ENCODE assay signal across 8 mouse cellular contexts in the genomic region with DNA sequence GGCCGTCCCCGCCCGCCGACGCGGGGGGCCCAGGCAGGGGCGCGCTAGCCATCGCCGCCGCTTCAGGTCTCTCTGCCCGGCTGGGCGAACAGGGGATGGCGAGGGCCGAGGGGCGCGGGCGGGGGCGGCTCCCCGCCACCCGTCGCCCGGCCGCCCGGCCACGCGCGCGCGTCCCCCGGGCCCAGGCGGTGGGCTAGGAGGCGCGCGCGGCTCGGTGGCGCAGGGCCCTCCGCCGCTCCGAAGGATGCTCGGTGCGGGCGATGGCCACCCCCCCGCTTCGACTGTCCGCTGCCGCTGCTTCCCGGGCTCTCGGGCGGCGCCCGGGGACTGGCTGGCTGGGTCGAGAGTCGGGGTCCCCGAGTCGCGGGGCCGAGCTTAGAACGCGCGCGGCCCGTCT. TPM values are rescaled to one million over a fixed set of nuclear protein-coding genes. Genes with fewer than 3 reads are reported as not detected.
DNase-seq lines count a peak whose midpoint lies in the region; ATAC-seq and TF ChIP-seq lines count a peak whose summit lies in the region.

A gene (minus strand): TSS at position 80 of the 397 bp plus-strand sequence.

- intact Hi-C loops in heart, postnatal 14 days (cut with DNase I): loop anchor here (5.0 kb wide), 4 partner anchors 61 to 571 kb away; no protein-coding TSS in a partner anchor

- 0 out of 2 replicates have a peak, but pooled peaks cover 21% of the 10 kb centered on the region for H3K27me3 ChIP-seq in embryonic facial prominence, embryonic 10.5 days (replicated peaks; ENCODE audit: low read depth, poor library complexity, severe bottlenecking)
- no peaks in the 10 kb centered on the region for H3K27me3 ChIP-seq in limb, embryonic 13.5 days
- H3K27me3 ChIP-seq in stomach, postnatal 0 days (ENCODE audit: control insufficient read depth, insufficient read depth, low read length): no peaks in the 10 kb centered on the region

- H3K4me2 ChIP-seq in limb, embryonic 13.5 days (replicated peaks): peak within 1 kb of the TSS; percentile 98
- H3K4me2 ChIP-seq in stomach, postnatal 0 days (replicated peaks; ENCODE audit: low read depth): peak within 1 kb of the TSS; percentile 94

- no peak for TF ChIP-seq EP300 in stomach, postnatal 0 days (optimal IDR thresholded peaks at IDR 0.05)

- H3K9ac ChIP-seq in limb, embryonic 13.5 days: peak within 1 kb of the TSS; percentile 92
- peak within 1 kb of the TSS; percentile 93 for H3K9ac ChIP-seq in stomach, postnatal 0 days (ENCODE audit: low read length)

- no peak for TF ChIP-seq CTCF in lung, adult 2 months (IDR thresholded peaks at IDR 0.05; ENCODE audit: insufficient read depth, low read length)
- TF ChIP-seq CTCF in stomach, postnatal 0 days (IDR thresholded peaks at IDR 0.05; ENCODE audit: low read depth): no peak

- no peak for DNase-seq in lung, adult 2 months
- no peak for DNase-seq in lung, postnatal 36 days
- no peak for DNase-seq in embryonic facial prominence, embryonic 10.5 days (ENCODE audit: low spot score)
- no peak for DNase-seq in heart, postnatal 14 days
- no peak for DNase-seq in stomach, postnatal 0 days (ENCODE audit: low spot score)
- no peak for DNase-seq in kidney, postnatal 36 days

- H3K27ac ChIP-seq in embryonic facial prominence, embryonic 10.5 days (replicated peaks): peak within 1 kb of the TSS; percentile 98
- peak within 1 kb of the TSS; percentile 95 for H3K27ac ChIP-seq in limb, embryonic 13.5 days
- peak within 1 kb of the TSS; percentile 99 for H3K27ac ChIP-seq in stomach, postnatal 0 days (replicated peaks)

- H3K36me3 ChIP-seq in embryonic facial prominence, embryonic 10.5 days (replicated peaks): peaks cover 36% of the 10 kb centered on the region
- peaks cover 27% of the 10 kb centered on the region for H3K36me3 ChIP-seq in limb, embryonic 13.5 days
- H3K36me3 ChIP-seq in stomach, postnatal 0 days (ENCODE audit: control insufficient read depth, insufficient read depth, low read length): peaks cover 8% of the 10 kb centered on the region

- no peak for TF ChIP-seq POLR2A in lung, adult 2 months (IDR thresholded peaks at IDR 0.05; ENCODE audit: borderline replicate concordance, extremely low read depth, low read depth, low read length)

- under 1% methylated on average over 49 of the region's 64 CpGs for WGBS in lung, adult 2 months
- under 1% methylated on average over 63 of the region's 64 CpGs for WGBS in embryonic facial prominence, embryonic 10.5 days
- whole genome bisulfite sequencing in limb, embryonic 13.5 days: under 1% methylated on average over 25 of the region's 64 CpGs
- WGBS in stomach, postnatal 0 days: 0% methylated on average over 43 of the region's 64 CpGs

- no peaks in the 10 kb centered on the region for H3K9me3 ChIP-seq in embryonic facial prominence, embryonic 10.5 days
- H3K9me3 ChIP-seq in limb, embryonic 13.5 days: no peaks in the 10 kb centered on the region
- no peaks in the 10 kb centered on the region for H3K9me3 ChIP-seq in stomach, postnatal 0 days (ENCODE audit: control insufficient read depth, low read length)

- 0 out of 2 replicates have a peak, but pooled peaks have one; percentile 3 for ATAC-seq in limb, embryonic 13.5 days (ENCODE audit: low FRiP score, low read depth)
- ATAC-seq in stomach, postnatal 0 days (ENCODE audit: low FRiP score, low TSS enrichment): no peak; the same call in 1 of the 2 replicates
- ATAC-seq in megakaryocyte progenitor cell, adult 5-6 weeks (replicated peaks; ENCODE audit: poor library complexity): no peak

- H3K4me1 ChIP-seq in lung, adult 2 months (ENCODE audit: control insufficient read depth, insufficient read depth, low read length): peaks cover 8% of the 10 kb centered on the region; the same call in 1 of the 2 replicates
- peaks cover 67% of the 10 kb centered on the region for H3K4me1 ChIP-seq in embryonic facial prominence, embryonic 10.5 days
- peaks cover 52% of the 10 kb centered on the region for H3K4me1 ChIP-seq in limb, embryonic 13.5 days
- H3K4me1 ChIP-seq in stomach, postnatal 0 days (replicated peaks; ENCODE audit: control insufficient read depth, insufficient read depth): peaks cover 18% of the 10 kb centered on the region

- peak within 1 kb of the TSS; percentile 93 for H3K4me3 ChIP-seq in lung, adult 2 months (replicated peaks; ENCODE audit: extremely low read depth, low read depth, low read length)
- peak within 1 kb of the TSS; percentile 93 for H3K4me3 ChIP-seq in embryonic facial prominence, embryonic 10.5 days
- H3K4me3 ChIP-seq in limb, embryonic 13.5 days: peak within 1 kb of the TSS; percentile 86
- H3K4me3 ChIP-seq in stomach, postnatal 0 days (ENCODE audit: low read depth, low read length): peak within 1 kb of the TSS; percentile 86

RNA-seq across cellular contexts. Expression of the gene that starts here (rescaled TPM):
- polyA plus RNA-seq in lung, adult 2 months (2012; rRNA removed): 20.7 and 27.1 TPM in 2 replicates
- polyA plus RNA-seq in embryonic facial prominence, embryonic 10.5 days (2016; fragmentation: Nextera tagmentation; extraction: Ambion mirVana): 7.9 and 8.1 TPM in 2 replicates
- total RNA-seq in heart, postnatal 14 days (2021): 10 to 100 TPM; 14.6 to 31.6 TPM
- polyA plus RNA-seq in limb, embryonic 13.5 days (2015; fragmentation: Nextera tagmentation; extraction: Ambion mirVana): 7.9 and 8.6 TPM in 2 replicates
- polyA plus RNA-seq in stomach, postnatal 0 days (2015; fragmentation: Nextera tagmentation; extraction: Ambion mirVana): 3.3 and 3.9 TPM in 2 replicates
- 4.6 and 6.0 TPM in 2 replicates for total RNA-seq in megakaryocyte progenitor cell, adult 5-6 weeks (2015)
- total RNA-seq in megakaryocyte progenitor cell, adult 5-6 weeks (2017): 2.7 and 4.9 TPM in 2 replicates
